8 mouse cellular contexts compared by ENCODE assay signal in the genomic region with DNA sequence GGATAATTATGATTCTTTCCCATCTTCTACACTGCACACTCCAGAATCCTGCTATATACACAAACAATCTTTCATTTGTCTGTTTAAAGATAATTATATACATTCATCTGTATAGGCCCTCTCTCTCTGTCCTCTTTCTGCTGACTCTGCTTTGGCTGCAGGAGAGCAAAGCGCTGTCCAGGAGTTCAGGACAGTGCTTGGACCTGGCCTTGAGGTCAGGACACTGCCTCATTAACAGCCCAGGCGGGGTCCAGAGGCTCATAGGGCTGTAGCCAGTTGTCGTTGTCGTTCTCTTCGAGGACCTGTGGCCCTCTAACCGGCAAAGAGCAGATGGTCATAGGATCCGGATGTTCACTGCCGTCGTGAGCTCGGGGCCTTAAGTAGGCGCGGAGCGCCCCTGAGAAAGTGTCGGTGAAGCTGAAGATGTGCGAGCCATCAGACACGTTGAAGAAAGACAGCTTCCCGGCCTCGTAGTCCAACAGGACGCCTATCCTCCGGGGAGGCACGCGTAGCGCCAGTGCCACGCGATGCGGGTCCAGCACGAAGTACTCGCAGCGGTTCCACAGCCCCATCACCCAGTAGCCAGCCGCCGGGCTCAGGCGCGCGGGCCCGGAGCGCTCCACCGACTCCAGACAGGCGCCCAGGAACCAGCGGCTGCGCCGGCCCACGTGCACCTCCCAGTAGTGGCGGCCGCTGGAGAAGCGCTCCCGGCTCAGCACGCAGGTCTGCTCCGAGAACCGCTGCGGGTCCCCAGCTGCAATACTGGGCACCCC. TPM values are rescaled to one million over a fixed set of nuclear protein-coding genes. Genes with fewer than 3 reads are reported as not detected.
A peak's percentile ranks its signal among the peaks of the same experiment; 100 is the strongest.
DNase-seq lines count a peak whose midpoint lies in the region; ATAC-seq and TF ChIP-seq lines count a peak whose summit lies in the region.

No protein-coding gene starts in this region.

- H3K27me3 ChIP-seq in E14TG2a.4 (ENCODE audit: insufficient read depth, low read length) = peaks cover 39% of the 10 kb centered on the region
- peaks cover 32% of the 10 kb centered on the region for H3K27me3 ChIP-seq in embryonic facial prominence, embryonic 15.5 days
- H3K27me3 ChIP-seq in kidney, postnatal 0 days (ENCODE audit: insufficient read depth, low read length) = peaks cover 8% of the 10 kb centered on the region; the same call in 1 of the 2 replicates

- DNase-seq in frontal cortex, postnatal 14 days (ENCODE audit: low spot score in 2 of 2) = no peak
- peak; percentile 26 for DNase-seq in kidney, postnatal 0 days (ENCODE audit: low spot score)
- DNase-seq in mesoderm, embryonic 11.5 days (ENCODE audit: low read depth, low spot score) = peak; percentile 27
- DNase-seq in testis, postnatal 10 days (ENCODE audit: low spot score) = peak; percentile 43
- DNase-seq in cerebellum, postnatal 36 days = no peak

- H3K27ac ChIP-seq in embryonic facial prominence, embryonic 15.5 days (replicated peaks) = no peak overlapping the region
- no peak overlapping the region for H3K27ac ChIP-seq in kidney, postnatal 0 days

- peak; percentile 96 for ATAC-seq in frontal cortex, adult (ENCODE audit: low TSS enrichment)
- ATAC-seq in embryonic facial prominence, embryonic 15.5 days (ENCODE audit: insufficient number of reproducible peaks, low FRiP score, low TSS enrichment, low read depth) = no peak
- peak; percentile 36 for ATAC-seq in kidney, postnatal 0 days (replicated peaks; ENCODE audit: low FRiP score, low read depth)

- peaks cover 4% of the 10 kb centered on the region for H3K4me1 ChIP-seq in E14TG2a.4 (replicated peaks; ENCODE audit: low read depth, low read length)
- peaks cover 7% of the 10 kb centered on the region for H3K4me1 ChIP-seq in embryonic facial prominence, embryonic 15.5 days
- H3K4me1 ChIP-seq in kidney, postnatal 0 days (replicated peaks; ENCODE audit: insufficient read depth, low read length) = 0 out of 2 replicates have a peak, but pooled peaks cover 7% of the 10 kb centered on the region

- TF ChIP-seq CTCF in E14TG2a.4 (conservative IDR thresholded peaks at IDR 0.05; ENCODE audit: low read length) = no peak
- no peak for TF ChIP-seq CTCF in kidney, postnatal 0 days (IDR thresholded peaks at IDR 0.05; ENCODE audit: low read depth)

- WGBS in embryonic facial prominence, embryonic 15.5 days = 6% methylated on average over 50 of the region's 50 CpGs
- WGBS in kidney, postnatal 0 days = 5% methylated on average over 50 of the region's 50 CpGs

- no peaks in the 10 kb centered on the region for H3K36me3 ChIP-seq in E14TG2a.4 (ENCODE audit: insufficient read depth, low read length)
- no peaks in the 10 kb centered on the region for H3K36me3 ChIP-seq in embryonic facial prominence, embryonic 15.5 days
- no peaks in the 10 kb centered on the region for H3K36me3 ChIP-seq in kidney, postnatal 0 days (ENCODE audit: insufficient read depth, low read length)

- H3K9me3 ChIP-seq in E14TG2a.4 (ENCODE audit: low read length) = peaks cover 21% of the 10 kb centered on the region
- 0 out of 2 replicates have a peak, but pooled peaks cover 7% of the 10 kb centered on the region for H3K9me3 ChIP-seq in embryonic facial prominence, embryonic 15.5 days (replicated peaks)
- H3K9me3 ChIP-seq in kidney, postnatal 0 days (replicated peaks; ENCODE audit: low read length) = 0 out of 2 replicates have a peak, but pooled peaks cover 3% of the 10 kb centered on the region

- H3K4me2 ChIP-seq in embryonic facial prominence, embryonic 15.5 days (replicated peaks) = peak overlapping the region; percentile 62
- peak overlapping the region; percentile 51 for H3K4me2 ChIP-seq in kidney, postnatal 0 days (ENCODE audit: low read length)

- 0 out of 2 replicates have a peak overlapping the region, but pooled peaks have one; percentile 2 for H3K9ac ChIP-seq in embryonic facial prominence, embryonic 15.5 days
- H3K9ac ChIP-seq in kidney, postnatal 0 days (ENCODE audit: low read depth, low read length) = no peak overlapping the region

- peak overlapping the region; percentile 73 for H3K4me3 ChIP-seq in E14TG2a.4 (replicated peaks; ENCODE audit: low read length)
- H3K4me3 ChIP-seq in embryonic facial prominence, embryonic 15.5 days (replicated peaks) = peak overlapping the region; percentile 31
- H3K4me3 ChIP-seq in kidney, postnatal 0 days (replicated peaks; ENCODE audit: low read depth, low read length) = peak overlapping the region; percentile 21; the same call in 1 of the 2 replicates

RNA-seq across cellular contexts. Expression of a gene that starts 14.8 kb away (rescaled TPM):
- 0.05 TPM in 2 replicates for polyA plus RNA-seq in embryonic facial prominence, embryonic 15.5 days (2015; fragmentation: Nextera tagmentation; extraction: Ambion mirVana)
- not detected in 2 replicates for polyA plus RNA-seq in kidney, postnatal 0 days (2015; fragmentation: Nextera tagmentation; extraction: Ambion mirVana)

RNA-seq across cellular contexts. Expression of a gene that starts 17.9 kb away (rescaled TPM):
- 1.7 and 2.2 TPM in 2 replicates for polyA plus RNA-seq in embryonic facial prominence, embryonic 15.5 days (2015; fragmentation: Nextera tagmentation; extraction: Ambion mirVana)
- 2.2 and 2.5 TPM in 2 replicates for polyA plus RNA-seq in kidney, postnatal 0 days (2015; fragmentation: Nextera tagmentation; extraction: Ambion mirVana)

RNA-seq across cellular contexts. Expression of a gene that starts 27.0 kb away (rescaled TPM):
- 0.25 and 0.51 TPM in 2 replicates for polyA plus RNA-seq in embryonic facial prominence, embryonic 15.5 days (2015; fragmentation: Nextera tagmentation; extraction: Ambion mirVana)
- not detected in 2 replicates for polyA plus RNA-seq in kidney, postnatal 0 days (2015; fragmentation: Nextera tagmentation; extraction: Ambion mirVana)

RNA-seq across cellular contexts. Expression of a gene that starts 34.1 kb away (rescaled TPM):
- 36.0 and 36.7 TPM in 2 replicates for polyA plus RNA-seq in embryonic facial prominence, embryonic 15.5 days (2015; fragmentation: Nextera tagmentation; extraction: Ambion mirVana)
- polyA plus RNA-seq in kidney, postnatal 0 days (2015; fragmentation: Nextera tagmentation; extraction: Ambion mirVana) = 29.4 and 29.8 TPM in 2 replicates

RNA-seq across cellular contexts. Expression of a gene that starts 54.4 kb away (rescaled TPM):
- 0.17 and 0.27 TPM in 2 replicates for polyA plus RNA-seq in embryonic facial prominence, embryonic 15.5 days (2015; fragmentation: Nextera tagmentation; extraction: Ambion mirVana)
- polyA plus RNA-seq in kidney, postnatal 0 days (2015; fragmentation: Nextera tagmentation; extraction: Ambion mirVana) = 0.05 TPM in 1 of 2 replicates, not detected in the other

Comparison
In these comparisons a context has a peak if more than half of its experiments do, and no peak if none do; other contexts are left out.
1. DNase-seq: peak in kidney, postnatal 0 days (single experiment), mesoderm, embryonic 11.5 days (single experiment) and testis, postnatal 10 days (single experiment); none in frontal cortex, postnatal 14 days (0 of 2) and cerebellum, postnatal 36 days (0 of 2).
2. H3K4me3 ChIP-seq: peak in every context shown above with its lines; median percentile 73 in E14TG2a.4; 31 in embryonic facial prominence, embryonic 15.5 days; 21 in kidney, postnatal 0 days.